Mouse (Mus musculus) midbrain, embryonic 12.5 days (tissue): ENCODE results near the gene Eif4e1b. TPM values are rescaled to one million over a fixed set of nuclear protein-coding genes. Genes with fewer than 3 reads are reported as not detected.

ENCODE experiments used
- ATAC-seq: fragments of 200-750 bp; cut with Nextera tagmentation; 2 replicates; pipeline ENCODE4 v1.8.0; 2017; ENCODE audit warnings: low read depth, moderate TSS enrichment, moderate library complexity; ENCODE audit not compliant: low FRiP score
- H3K27ac ChIP-seq: fragments of 300-500 bp; sonication (generic); replicated peaks from 2 replicates; pipeline ENCODE4 v1.5.1; 2016; ENCODE audit warnings: mild to moderate bottlenecking
- H3K27me3 ChIP-seq: fragments of 300-500 bp; sonication (generic); 2 replicates; pipeline ENCODE4 v1.6.1; 2016; ENCODE audit warnings: mild to moderate bottlenecking
- H3K36me3 ChIP-seq: fragments of 300-500 bp; sonication (generic); 2 replicates; pipeline ENCODE4 v1.6.1; 2016
- H3K4me1 ChIP-seq: fragments of 300-500 bp; sonication (generic); 2 replicates; pipeline ENCODE4 v1.6.1; 2016
- H3K4me2 ChIP-seq: fragments of 300-500 bp; sonication (generic); replicated peaks from 2 replicates; pipeline ENCODE4 v1.6.1; 2016; ENCODE audit warnings: mild to moderate bottlenecking, moderate library complexity
- H3K4me3 ChIP-seq: fragments of 300-500 bp; sonication (generic); 2 replicates; pipeline ENCODE4 v1.5.1; 2016; ENCODE audit warnings: mild to moderate bottlenecking
- H3K9ac ChIP-seq: fragments of 300-500 bp; sonication (generic); replicated peaks from 2 replicates; pipeline ENCODE4 v1.6.1; 2016; ENCODE audit warnings: mild to moderate bottlenecking, moderate library complexity
- H3K9me3 ChIP-seq: fragments of 300-500 bp; sonication (generic); 2 replicates; pipeline ENCODE4 v1.6.1; 2016; ENCODE audit warnings: mild to moderate bottlenecking
- WGBS: fragments of 180-500 bp; shearing (Covaris S2); methylation state at CpG from one replicate; pipeline ENCODE4 v1.1.7; 2016; 5-methylcytosine and 5-hydroxymethylcytosine counted together
- polyA plus RNA-seq: library from polyadenylated mRNA; unstranded; fragments of >200 nt; fragmentation: Nextera tagmentation; extraction: Ambion mirVana; gene quantifications from 2 replicates; pipeline ENCODE4 v1.2.1, GENCODE M21; 2016

The Eif4e1b gene
- polyA plus RNA-seq, 1 experiment from 2014 or later: not detected

DNA sequence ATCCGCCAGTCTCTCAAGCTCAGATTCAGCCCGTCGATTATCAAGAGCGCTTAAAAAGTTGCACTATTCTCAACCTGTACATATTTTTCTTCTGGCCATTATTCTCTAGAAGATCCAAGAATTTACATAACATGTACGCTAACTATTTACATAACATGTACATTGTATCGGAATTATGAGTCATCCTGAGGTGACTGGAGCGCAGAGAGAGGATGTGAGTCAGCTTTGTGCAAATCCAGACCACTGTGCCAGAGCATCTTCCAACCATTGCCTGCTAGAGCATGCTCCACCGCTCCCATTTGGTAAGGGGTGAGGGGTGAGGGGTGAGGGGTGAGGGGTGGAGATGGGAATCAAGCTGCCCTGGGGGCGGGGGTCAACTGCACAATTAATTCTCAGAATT is 29.6 kb downstream of the Eif4e1b start:
- Histone ChIP-seq H3K4me3 (no peak overlapping the region), H3K36me3 (no peaks in the 10 kb centered on the region), H3K9me3 (no peaks in the 10 kb centered on the region), H3K9ac (no peak overlapping the region), H3K27me3 (peaks cover 2% of the 10 kb centered on the region; the same call in 1 of the 2 replicates), H3K4me2 (no peak overlapping the region), H3K27ac (no peak overlapping the region), H3K4me1 (peaks cover 3% of the 10 kb centered on the region; the same call in 1 of the 2 replicates)
- 89% methylated on average over 9 of the region's 9 CpGs for WGBS
- ATAC-seq: no peak

DNA sequence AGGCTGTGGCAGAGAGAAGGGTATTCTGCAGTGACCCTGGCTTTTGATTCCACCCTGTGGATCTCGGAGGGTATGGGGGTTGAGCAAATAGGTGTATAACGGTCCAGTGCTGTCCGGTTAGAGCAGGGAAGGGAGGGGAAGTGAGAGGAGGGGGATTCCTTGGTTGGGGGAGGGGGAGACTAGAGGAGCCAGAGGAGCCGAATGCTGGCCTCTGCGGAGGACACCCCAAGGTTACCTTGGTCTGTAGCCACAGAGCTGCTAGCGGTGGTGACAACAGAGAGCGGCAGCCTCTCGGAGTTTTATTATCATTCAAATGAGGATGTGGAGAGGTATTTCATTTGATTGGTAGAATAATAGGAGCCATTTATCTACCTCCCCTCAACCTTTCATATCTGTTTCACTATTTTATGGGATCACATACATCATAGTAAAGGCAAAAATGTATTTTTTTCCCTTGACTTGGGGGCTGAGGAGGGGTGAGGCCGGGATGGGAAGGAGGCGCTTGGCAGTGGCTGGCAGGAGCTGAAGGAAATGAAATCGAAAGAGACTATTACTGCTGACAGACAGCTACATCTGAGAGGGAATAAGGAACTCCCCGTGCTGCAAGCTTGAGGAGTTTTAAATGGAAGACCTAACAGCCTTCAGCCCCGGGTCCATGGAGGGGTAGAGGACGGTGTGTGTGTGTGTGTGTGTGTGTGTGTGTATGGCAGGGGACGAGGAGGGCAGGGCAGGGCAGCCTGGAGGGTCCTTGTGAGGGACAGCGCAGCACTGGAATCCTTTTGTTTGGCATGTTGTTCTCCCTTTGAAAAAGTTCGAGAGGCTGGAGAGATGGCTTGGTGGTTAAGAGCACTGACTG is 34.8 kb downstream of the Eif4e1b start:
- H3K27me3 ChIP-seq: peaks cover 15% of the 10 kb centered on the region
- no peak overlapping the region for H3K4me3 ChIP-seq
- no peak overlapping the region for H3K9ac ChIP-seq
- H3K36me3 ChIP-seq: no peaks in the 10 kb centered on the region
- H3K4me1 ChIP-seq: peaks cover 9% of the 10 kb centered on the region
- H3K9me3 ChIP-seq: no peaks in the 10 kb centered on the region
- 0 out of 2 replicates have a peak, but pooled peaks have one; percentile 47 for ATAC-seq
- WGBS: 11% methylated on average over 17 of the region's 17 CpGs
- peak overlapping the region; percentile 38 for H3K4me2 ChIP-seq
- H3K27ac ChIP-seq: peak overlapping the region; percentile 69

DNA sequence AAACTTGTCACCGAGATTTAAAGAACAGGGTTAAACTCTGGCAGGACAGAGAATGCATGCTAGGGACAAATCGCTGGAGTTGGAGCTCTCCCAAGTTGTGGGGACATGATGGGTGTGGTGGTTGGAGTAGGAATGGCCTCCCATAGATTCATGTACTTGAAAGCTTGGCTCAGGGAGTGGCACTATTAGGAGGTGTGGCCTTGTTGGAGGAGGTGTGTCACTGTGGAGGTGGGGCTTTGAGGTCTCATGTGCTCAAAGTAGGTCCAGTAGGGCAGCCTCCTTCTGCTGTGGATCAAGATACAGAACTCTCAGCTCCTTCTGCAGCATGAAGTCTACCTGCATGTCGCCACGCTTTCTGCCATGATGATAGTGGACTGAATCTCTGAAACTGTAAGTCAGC is 37.3 kb downstream of the Eif4e1b start:
- Histone ChIP-seq H3K9ac (no peak overlapping the region), H3K36me3 (no peaks in the 10 kb centered on the region), H3K4me1 (peaks cover 23% of the 10 kb centered on the region), H3K9me3 (no peaks in the 10 kb centered on the region), H3K27ac (no peak overlapping the region), H3K4me2 (no peak overlapping the region), H3K4me3 (no peak overlapping the region), H3K27me3 (peaks cover 27% of the 10 kb centered on the region)
- ATAC-seq: no peak
- 92% methylated on average over 4 of the region's 4 CpGs for WGBS

GRCm38 (mm10) chr13:54821931-54822330 is 38.1 kb downstream of the Eif4e1b start:
- Histone ChIP-seq H3K4me2 (no peak overlapping the region), H3K36me3 (no peaks in the 10 kb centered on the region), H3K9me3 (no peaks in the 10 kb centered on the region), H3K4me3 (no peak overlapping the region), H3K27ac (no peak overlapping the region), H3K9ac (no peak overlapping the region), H3K4me1 (peaks cover 23% of the 10 kb centered on the region), H3K27me3 (peaks cover 27% of the 10 kb centered on the region)
- no peak for ATAC-seq
- WGBS: 86% methylated on average over 2 of the region's 2 CpGs

DNA sequence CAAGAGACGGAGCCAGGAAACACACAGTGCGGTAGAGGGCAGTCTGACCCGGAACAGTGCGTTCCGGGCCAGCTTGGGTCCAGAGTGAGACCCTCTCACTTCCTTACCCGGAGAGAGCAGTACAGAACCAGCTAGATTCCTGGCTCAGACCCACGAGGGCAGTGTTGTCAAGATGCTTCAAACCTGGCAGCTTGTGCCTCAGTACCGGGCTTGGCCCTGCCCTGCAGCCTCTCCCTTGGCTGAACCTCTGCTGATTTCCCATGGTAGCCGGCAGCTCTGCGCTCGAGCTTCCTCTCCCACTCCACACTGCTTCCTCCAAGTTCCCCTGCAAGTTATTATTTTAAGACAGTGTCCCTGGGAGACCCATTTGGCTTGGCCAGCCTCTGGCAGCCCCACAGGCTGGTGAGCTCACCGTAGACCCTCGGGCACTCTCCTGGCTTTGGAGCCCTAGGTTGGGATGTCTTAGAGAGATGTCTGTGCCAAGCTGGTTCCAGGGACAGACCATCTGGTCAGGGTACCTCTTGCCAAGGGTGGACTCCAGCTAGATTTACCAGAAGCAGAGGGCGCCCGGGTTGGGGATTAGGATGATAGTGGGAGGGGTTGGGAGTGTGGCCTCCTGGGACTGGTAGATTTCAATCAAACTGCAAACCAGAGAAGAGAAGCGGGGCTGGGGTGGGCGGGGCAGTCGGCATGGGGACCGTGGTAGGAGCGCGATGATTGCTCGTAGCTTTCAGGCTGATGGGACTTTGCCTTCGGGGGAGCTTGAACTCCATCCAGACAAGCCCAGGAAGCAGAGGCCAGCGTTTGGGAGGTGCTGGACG is 40.5 kb downstream of the Eif4e1b start:
- Histone ChIP-seq H3K4me1 (peaks cover 20% of the 10 kb centered on the region), H3K27me3 (peaks cover 27% of the 10 kb centered on the region), H3K9ac (0 out of 2 replicates have a peak overlapping the region, but pooled peaks have one; percentile 20), H3K9me3 (no peaks in the 10 kb centered on the region), H3K27ac (peak overlapping the region; percentile 47), H3K4me2 (peak overlapping the region; percentile 40), H3K4me3 (peak overlapping the region; percentile 12; the same call in 1 of the 2 replicates), H3K36me3 (no peaks in the 10 kb centered on the region)
- WGBS: 16% methylated on average over 25 of the region's 25 CpGs
- ATAC-seq: peak; percentile 49; the same call in 1 of the 2 replicates

DNA sequence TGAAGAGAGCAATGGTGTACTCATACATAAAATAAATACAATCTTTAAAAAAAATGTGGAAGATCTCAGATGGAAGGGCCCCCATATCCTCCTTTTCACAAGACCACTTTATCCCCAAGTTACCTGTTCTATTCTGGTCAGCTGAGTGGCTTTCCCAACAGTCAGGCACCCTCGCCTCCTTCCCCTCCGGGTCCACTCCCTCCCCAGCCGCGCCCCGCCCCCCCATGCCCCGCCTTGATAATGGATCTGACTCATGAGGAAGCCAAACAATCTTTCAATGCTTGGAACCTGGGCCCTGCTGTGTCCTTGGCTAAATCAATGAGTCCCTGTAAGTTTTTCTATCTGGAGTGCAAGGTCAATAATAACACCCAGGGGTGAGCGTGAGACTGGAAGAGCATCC is 44.2 kb downstream of the Eif4e1b start:
- H3K27me3 ChIP-seq: peaks cover 12% of the 10 kb centered on the region; the same call in 1 of the 2 replicates
- H3K36me3 ChIP-seq: no peaks in the 10 kb centered on the region
- no peak for ATAC-seq
- H3K4me1 ChIP-seq: peaks cover 25% of the 10 kb centered on the region
- H3K27ac ChIP-seq: no peak overlapping the region
- H3K9ac ChIP-seq: no peak overlapping the region
- no peak overlapping the region for H3K4me2 ChIP-seq
- H3K9me3 ChIP-seq: no peaks in the 10 kb centered on the region
- H3K4me3 ChIP-seq: no peak overlapping the region
- 67% methylated on average over 7 of the region's 7 CpGs for WGBS

DNA sequence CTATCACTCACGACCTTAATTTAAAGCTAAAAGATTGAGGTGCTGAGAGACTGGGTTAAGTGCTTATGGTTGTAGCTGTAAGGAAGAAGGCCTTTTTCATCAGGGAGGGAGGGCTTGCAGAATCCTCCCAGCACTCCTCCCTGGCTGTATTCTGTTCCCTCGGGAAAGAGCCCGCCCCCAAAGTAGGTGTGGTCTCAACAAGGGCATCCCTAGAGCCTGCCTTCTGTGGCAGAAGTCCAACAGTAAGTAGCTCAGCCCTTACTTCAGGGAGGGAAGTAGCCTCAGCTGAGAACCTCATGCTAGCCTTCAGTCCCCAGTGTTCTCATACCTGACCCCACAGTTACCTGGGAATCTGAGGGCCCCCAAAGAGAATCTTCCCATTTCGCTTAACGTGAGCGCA is 44.7 kb downstream of the Eif4e1b start:
- H3K9ac ChIP-seq: no peak overlapping the region
- ATAC-seq: no peak
- no peak overlapping the region for H3K4me3 ChIP-seq
- H3K36me3 ChIP-seq: no peaks in the 10 kb centered on the region
- no peak overlapping the region for H3K27ac ChIP-seq
- WGBS: 66% methylated on average over 6 of the region's 6 CpGs
- H3K4me2 ChIP-seq: no peak overlapping the region
- peaks cover 25% of the 10 kb centered on the region for H3K4me1 ChIP-seq
- peaks cover 12% of the 10 kb centered on the region; the same call in 1 of the 2 replicates for H3K27me3 ChIP-seq
- no peaks in the 10 kb centered on the region for H3K9me3 ChIP-seq

- Histone ChIP-seq H3K27me3 (peaks cover 7% of the 10 kb centered on the region; the same call in 1 of the 2 replicates), H3K36me3 (no peaks in the 10 kb centered on the region), H3K9me3 (no peaks in the 10 kb centered on the region), H3K27ac (no peak overlapping the region; the same call in 1 of the 2 replicates), H3K4me1 (peaks cover 18% of the 10 kb centered on the region), H3K4me3 (no peak overlapping the region), H3K9ac (no peak overlapping the region), H3K4me2 (peak overlapping the region; percentile 23)
- no peak for ATAC-seq
- 5% methylated on average over 13 of the region's 13 CpGs for WGBS
These were observed 45.7 kb downstream of the Eif4e1b start for GRCm38 (mm10) chr13:54829450-54829849.

- peaks cover 10% of the 10 kb centered on the region; the same call in 1 of the 2 replicates for H3K27me3 ChIP-seq
- no peak overlapping the region for H3K4me3 ChIP-seq
- WGBS: 85% methylated on average over 14 of the region's 14 CpGs
- peaks cover 12% of the 10 kb centered on the region for H3K4me1 ChIP-seq
- H3K27ac ChIP-seq: no peak overlapping the region
- H3K4me2 ChIP-seq: no peak overlapping the region
- H3K36me3 ChIP-seq: no peaks in the 10 kb centered on the region
- ATAC-seq: no peak
- no peaks in the 10 kb centered on the region for H3K9me3 ChIP-seq
- no peak overlapping the region for H3K9ac ChIP-seq
These were observed 52.7 kb downstream of the Eif4e1b start for GRCm38 (mm10) chr13:54836351-54837030.

GRCm38 (mm10) chr13:54837061-54837460 is 53.3 kb downstream of the Eif4e1b start:
- Histone ChIP-seq H3K27ac (no peak overlapping the region), H3K9me3 (no peaks in the 10 kb centered on the region), H3K4me3 (no peak overlapping the region), H3K4me2 (no peak overlapping the region), H3K4me1 (peaks cover 12% of the 10 kb centered on the region), H3K36me3 (no peaks in the 10 kb centered on the region), H3K9ac (no peak overlapping the region), H3K27me3 (peaks cover 10% of the 10 kb centered on the region; the same call in 1 of the 2 replicates)
- no peak for ATAC-seq
- 89% methylated on average over 5 of the region's 5 CpGs for WGBS

GRCm38 (mm10) chr13:54837471-54837889 is 53.7 kb downstream of the Eif4e1b start:
- no peak for ATAC-seq
- no peak overlapping the region for H3K4me2 ChIP-seq
- 26% methylated on average over 9 of the region's 9 CpGs for WGBS
- no peaks in the 10 kb centered on the region for H3K36me3 ChIP-seq
- no peaks in the 10 kb centered on the region for H3K9me3 ChIP-seq
- no peak overlapping the region for H3K27ac ChIP-seq
- peaks cover 10% of the 10 kb centered on the region; the same call in 1 of the 2 replicates for H3K27me3 ChIP-seq
- peaks cover 12% of the 10 kb centered on the region for H3K4me1 ChIP-seq
- H3K4me3 ChIP-seq: no peak overlapping the region
- H3K9ac ChIP-seq: no peak overlapping the region
